Mouse (Mus musculus) CD4-positive, CD25-positive, alpha-beta regulatory T cell, adult 4 months (primary cell): ENCODE measurements around the gene Nap1l3. TPM values are rescaled to one million over a fixed set of nuclear protein-coding genes. Genes with fewer than 3 reads are reported as not detected.

Experiments
- ATAC-seq: one replicate; pipeline ENCODE4 v1.8.0; 2017
- polyA plus RNA-seq, 2 experiments: library from polyadenylated mRNA; unstranded; fragments of 100-300 nt; shearing (Covaris generic); gene quantifications; one replicate each; pipeline ENCODE4 v1.2.1; 2017

The Nap1l3 gene
- polyA plus RNA-seq: 1 to 10 TPM in 1 of 2 experiments, under 1 TPM in 1; 0.28 to 1.2 TPM

DNA sequence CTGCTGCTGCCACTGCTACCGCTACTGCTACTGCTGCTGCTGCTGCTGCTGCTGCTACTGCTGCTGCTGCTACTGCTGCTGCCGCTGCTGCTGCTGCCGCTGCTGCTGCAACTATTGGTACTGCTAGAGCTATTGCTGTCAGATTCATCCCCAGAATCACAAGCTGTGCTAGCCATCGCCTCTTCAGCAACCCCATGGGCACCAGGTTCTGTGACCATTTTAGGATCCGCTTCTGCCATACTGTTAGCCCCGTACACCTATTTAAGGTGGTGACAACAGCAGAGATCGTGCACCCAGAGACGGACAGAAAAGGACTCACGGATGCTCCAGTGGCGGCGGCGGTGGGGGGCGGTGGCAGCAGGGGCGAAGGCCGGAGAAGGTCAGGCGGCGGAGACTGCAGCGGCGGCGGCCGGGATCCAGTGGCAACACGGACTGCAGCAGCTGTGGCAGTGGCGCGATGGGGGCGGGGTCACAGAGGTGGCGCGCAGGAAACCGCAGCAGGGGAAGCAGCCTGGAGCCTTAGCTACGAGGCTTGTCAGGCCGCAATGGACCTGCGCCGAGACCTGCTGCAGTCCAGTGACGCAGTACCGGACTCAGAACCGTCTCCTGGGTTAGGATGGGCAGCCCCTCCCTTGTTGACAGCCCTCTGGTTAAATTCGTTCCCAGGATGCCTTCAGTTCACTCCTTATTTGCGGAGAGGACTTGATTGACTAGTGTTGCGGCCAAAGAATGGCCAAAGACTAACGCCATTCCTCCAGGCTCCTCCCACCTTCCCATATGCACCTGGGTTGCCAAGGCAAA lies at the start of gene Nap1l3:
Gene Nap1l3, minus strand, starts transcription at position 621 of the 801 bp plus-strand sequence.
- ATAC-seq: peak; percentile 80

- no peak for ATAC-seq
Observed at GRCm38 (mm10) chrX:122397652-122398051, 451 bp upstream of the Nap1l3 start.
